Mouse (Mus musculus) heart, embryonic 10.5 days (tissue): ENCODE results near the gene Ttc8. TPM values are rescaled to one million over a fixed set of nuclear protein-coding genes. Genes with fewer than 3 reads are reported as not detected.

Experiments
- DNase-seq: peaks from one replicate; pipeline ENCODE4 v3.0.0-alpha.2; 2017; ENCODE audit warnings: low spot score
- H3K27ac ChIP-seq: fragments of 300-500 bp; sonication (generic); 2 replicates; pipeline ENCODE4 v1.5.1; 2016; ENCODE audit warnings: mild to moderate bottlenecking
- H3K27me3 ChIP-seq: fragments of 300-500 bp; sonication (generic); 2 replicates; pipeline ENCODE4 v1.6.1; 2016; ENCODE audit warnings: mild to moderate bottlenecking; ENCODE audit not compliant: poor library complexity, insufficient read depth, severe bottlenecking
- H3K36me3 ChIP-seq: fragments of 300-500 bp; sonication (generic); 2 replicates; pipeline ENCODE4 v1.6.1; 2016; ENCODE audit warnings: mild to moderate bottlenecking, moderate library complexity
- H3K4me1 ChIP-seq: fragments of 300-500 bp; sonication (generic); 2 replicates; pipeline ENCODE4 v1.6.1; 2016; ENCODE audit warnings: mild to moderate bottlenecking
- H3K4me3 ChIP-seq: fragments of 300-500 bp; sonication (generic); 2 replicates; pipeline ENCODE4 v1.5.1; 2016; ENCODE audit warnings: mild to moderate bottlenecking, moderate library complexity
- H3K9me3 ChIP-seq: fragments of 300-500 bp; sonication (generic); 2 replicates; pipeline ENCODE4 v1.6.1; 2016; ENCODE audit warnings: mild to moderate bottlenecking, moderate library complexity
- WGBS: fragments of 180-500 bp; shearing (Covaris S2); methylation state at CpG from one replicate; pipeline ENCODE4 v1.1.7; 2016; 5-methylcytosine and 5-hydroxymethylcytosine counted together
- polyA plus RNA-seq: library from polyadenylated mRNA; unstranded; fragments of >200 nt; fragmentation: Nextera tagmentation; extraction: Ambion mirVana; gene quantifications from 2 replicates; pipeline ENCODE4 v1.2.1, GENCODE M21; 2016

The Ttc8 gene
- polyA plus RNA-seq, 1 experiment from 2014 or later: 23.5 TPM

GRCm38 (mm10) chr12:98991076-98991829 lies 70.9 kb downstream of the Ttc8 start:
- Histone ChIP-seq H3K4me3 (no peak overlapping the region), H3K4me1 (no peaks in the 10 kb centered on the region), H3K27ac (no peak overlapping the region), H3K9me3 (no peaks in the 10 kb centered on the region), H3K27me3 (no peaks in the 10 kb centered on the region), H3K36me3 (no peaks in the 10 kb centered on the region)
- WGBS: 72% methylated on average over 2 of the region's 2 CpGs
- no peak for DNase-seq

GRCm38 (mm10) chr12:98991830-98992216 lies 71.4 kb downstream of the Ttc8 start:
- no peaks in the 10 kb centered on the region for H3K36me3 ChIP-seq
- WGBS: 82% methylated on average over 3 of the region's 3 CpGs

DNA sequence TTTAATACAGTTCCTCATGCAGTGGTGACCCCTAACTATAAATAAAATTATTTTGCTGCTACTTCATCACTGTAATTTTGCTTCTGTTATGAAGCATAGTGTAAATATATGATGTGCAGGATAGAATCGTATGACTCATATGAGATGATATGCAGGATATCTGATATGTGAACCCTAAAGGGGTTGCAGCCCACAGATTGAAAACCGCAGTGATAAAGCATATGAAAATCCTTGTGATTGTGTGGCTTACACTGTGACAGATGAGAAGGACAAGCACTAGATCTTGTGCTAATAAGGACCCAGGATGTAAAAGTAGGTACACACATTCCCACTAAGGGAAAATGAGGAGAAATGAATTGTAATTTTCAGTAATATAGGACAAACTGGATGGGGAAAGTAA lies 73.4 kb downstream of the Ttc8 start:
- H3K27me3 ChIP-seq: no peaks in the 10 kb centered on the region
- H3K9me3 ChIP-seq: no peaks in the 10 kb centered on the region
- no peak overlapping the region for H3K27ac ChIP-seq
- no peaks in the 10 kb centered on the region for H3K4me1 ChIP-seq
- WGBS: 87% methylated on average over 2 of the region's 2 CpGs
- H3K36me3 ChIP-seq: no peaks in the 10 kb centered on the region
- H3K4me3 ChIP-seq: no peak overlapping the region
- no peak for DNase-seq

More at GRCm38 (mm10) chr12:98991830-98992216, 71.4 kb downstream of the Ttc8 start:
- Histone ChIP-seq H3K9me3 (no peaks in the 10 kb centered on the region), H3K27ac (no peak overlapping the region), H3K4me1 (no peaks in the 10 kb centered on the region), H3K4me3 (no peak overlapping the region), H3K27me3 (no peaks in the 10 kb centered on the region)
- no peak for DNase-seq

- Histone ChIP-seq H3K4me3 (no peak overlapping the region), H3K27me3 (no peaks in the 10 kb centered on the region), H3K36me3 (no peaks in the 10 kb centered on the region), H3K4me1 (no peaks in the 10 kb centered on the region), H3K27ac (no peak overlapping the region), H3K9me3 (no peaks in the 10 kb centered on the region)
- 82% methylated on average over 3 of the region's 3 CpGs for WGBS
- no peak for DNase-seq
These were observed 74.0 kb downstream of the Ttc8 start for GRCm38 (mm10) chr12:98994366-98994765.

DNA sequence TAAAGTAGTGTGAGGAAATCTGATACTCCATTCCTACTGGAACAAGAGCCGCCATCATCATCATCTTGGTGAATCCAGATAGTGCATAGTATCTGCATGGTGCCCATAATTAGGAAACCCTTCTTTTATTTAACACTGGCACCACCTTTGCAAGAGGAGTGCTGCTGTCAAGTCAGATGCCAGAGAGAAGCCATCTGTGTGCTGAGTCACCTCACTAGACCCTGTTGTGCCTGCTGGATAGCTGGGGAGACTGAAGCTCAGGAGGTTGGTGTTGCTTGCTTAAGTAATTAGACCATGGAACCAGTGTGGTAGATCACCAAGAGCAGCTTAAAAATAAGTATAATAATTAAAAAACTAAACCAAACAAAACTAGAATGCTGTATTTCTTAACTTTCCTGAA lies 75.5 kb downstream of the Ttc8 start:
- H3K27ac ChIP-seq: no peak overlapping the region
- no peaks in the 10 kb centered on the region for H3K27me3 ChIP-seq
- H3K4me1 ChIP-seq: no peaks in the 10 kb centered on the region
- H3K4me3 ChIP-seq: no peak overlapping the region
- H3K9me3 ChIP-seq: no peaks in the 10 kb centered on the region
- 73% methylated on average over 1 of the region's 1 CpGs for WGBS
- DNase-seq: no peak
- no peaks in the 10 kb centered on the region for H3K36me3 ChIP-seq

GRCm38 (mm10) chr12:98996581-98996988 lies 76.2 kb downstream of the Ttc8 start:
- H3K4me3 ChIP-seq: no peak overlapping the region
- no peaks in the 10 kb centered on the region for H3K4me1 ChIP-seq
- WGBS: 41% methylated on average over 6 of the region's 6 CpGs
- no peak for DNase-seq
- no peak overlapping the region for H3K27ac ChIP-seq
- H3K27me3 ChIP-seq: no peaks in the 10 kb centered on the region
- H3K9me3 ChIP-seq: no peaks in the 10 kb centered on the region
- H3K36me3 ChIP-seq: no peaks in the 10 kb centered on the region

- Histone ChIP-seq H3K9me3 (no peaks in the 10 kb centered on the region), H3K4me3 (no peak overlapping the region), H3K27ac (no peak overlapping the region), H3K4me1 (no peaks in the 10 kb centered on the region), H3K36me3 (no peaks in the 10 kb centered on the region), H3K27me3 (no peaks in the 10 kb centered on the region)
- WGBS: 86% methylated on average over 5 of the region's 5 CpGs
- DNase-seq: no peak
These were observed 76.7 kb downstream of the Ttc8 start for GRCm38 (mm10) chr12:98997046-98997445.

DNA sequence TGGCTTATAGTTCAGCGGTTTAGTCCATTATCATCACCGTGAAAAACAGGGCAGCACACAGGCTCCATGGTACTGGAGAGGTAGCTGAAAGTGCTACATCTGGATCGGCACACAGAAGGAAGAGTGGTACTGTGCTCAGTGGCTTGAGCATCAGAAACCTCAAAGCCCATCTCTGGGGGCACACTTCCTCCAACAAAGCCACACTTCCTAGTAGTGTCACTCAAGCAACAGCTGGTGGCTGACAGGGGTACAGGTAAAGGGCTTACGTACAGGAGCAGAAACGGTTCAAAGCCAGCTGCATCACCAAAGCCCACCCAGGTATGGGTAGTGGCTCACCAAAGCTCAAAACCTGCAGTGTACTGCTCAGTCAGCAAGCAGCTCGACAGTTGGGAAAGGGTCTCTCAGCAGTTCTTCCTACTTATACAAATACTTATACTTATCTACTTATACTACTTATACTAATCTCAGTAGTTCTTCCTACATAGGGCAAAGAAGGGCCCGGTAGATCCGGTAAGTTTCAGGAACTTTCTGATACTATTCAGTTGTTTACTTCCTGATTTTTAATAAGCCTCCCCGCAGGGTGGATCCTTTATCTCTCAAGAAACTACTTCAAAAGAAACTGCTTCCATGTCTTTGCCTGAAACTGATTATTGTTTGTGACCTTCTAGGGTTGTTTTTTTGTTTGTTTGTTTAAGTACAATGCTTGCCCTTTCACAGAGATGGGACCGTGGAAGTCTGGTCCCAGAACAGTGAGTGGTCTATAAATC lies 78.5 kb downstream of the Ttc8 start:
- WGBS: 82% methylated on average over 10 of the region's 10 CpGs

GRCm38 (mm10) chr12:99000310-99000709 lies 79.9 kb downstream of the Ttc8 start:
- Histone ChIP-seq H3K27ac (no peak overlapping the region), H3K36me3 (no peaks in the 10 kb centered on the region), H3K9me3 (no peaks in the 10 kb centered on the region), H3K4me1 (no peaks in the 10 kb centered on the region), H3K4me3 (no peak overlapping the region), H3K27me3 (no peaks in the 10 kb centered on the region)
- DNase-seq: no peak
- 60% methylated on average over 2 of the region's 2 CpGs for WGBS

More for the DNA sequence above, 78.5 kb downstream of the Ttc8 start:
- no peak for DNase-seq
- H3K4me1 ChIP-seq: no peaks in the 10 kb centered on the region
- no peak overlapping the region for H3K27ac ChIP-seq
- H3K27me3 ChIP-seq: no peaks in the 10 kb centered on the region
- no peaks in the 10 kb centered on the region for H3K9me3 ChIP-seq
- no peaks in the 10 kb centered on the region for H3K36me3 ChIP-seq
- no peak overlapping the region for H3K4me3 ChIP-seq

GRCm38 (mm10) chr12:99003046-99003445 lies 82.7 kb downstream of the Ttc8 start:
- no peak for DNase-seq
- WGBS: 54% methylated on average over 4 of the region's 4 CpGs
- Histone ChIP-seq H3K4me3 (no peak overlapping the region), H3K9me3 (no peaks in the 10 kb centered on the region), H3K4me1 (no peaks in the 10 kb centered on the region), H3K36me3 (no peaks in the 10 kb centered on the region), H3K27ac (no peak overlapping the region), H3K27me3 (no peaks in the 10 kb centered on the region)

DNA sequence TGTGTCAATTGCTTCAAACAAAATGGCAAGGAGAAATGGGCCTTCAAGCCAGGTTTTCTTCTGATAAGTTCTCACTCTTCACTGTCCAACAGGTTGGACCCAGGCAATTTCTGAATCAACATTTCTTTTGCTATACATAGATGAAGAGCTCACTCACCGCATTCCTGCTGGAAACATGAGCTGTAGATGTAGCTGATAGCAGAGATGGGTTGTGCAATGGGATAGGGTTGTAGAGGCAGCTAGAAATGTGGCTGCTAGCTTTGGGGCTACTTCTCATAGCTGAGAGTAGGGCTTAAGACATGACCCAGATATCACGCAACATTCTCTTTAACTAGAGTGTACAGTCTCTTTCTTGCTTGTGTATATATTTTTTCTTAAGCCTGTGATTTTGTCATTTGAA lies 84.4 kb downstream of the Ttc8 start:
- 87% methylated on average over 2 of the region's 2 CpGs for WGBS
- Histone ChIP-seq H3K36me3 (no peaks in the 10 kb centered on the region), H3K27me3 (no peaks in the 10 kb centered on the region), H3K4me1 (no peaks in the 10 kb centered on the region), H3K4me3 (no peak overlapping the region), H3K27ac (no peak overlapping the region), H3K9me3 (no peaks in the 10 kb centered on the region)
- DNase-seq: no peak

GRCm38 (mm10) chr12:99008786-99009185 lies 88.4 kb downstream of the Ttc8 start:
- WGBS: 80% methylated on average over 1 of the region's 1 CpGs
- no peaks in the 10 kb centered on the region for H3K4me1 ChIP-seq
- no peaks in the 10 kb centered on the region for H3K27me3 ChIP-seq
- no peak for DNase-seq
- no peak overlapping the region for H3K27ac ChIP-seq
- H3K36me3 ChIP-seq: no peaks in the 10 kb centered on the region
- no peak overlapping the region for H3K4me3 ChIP-seq
- H3K9me3 ChIP-seq: no peaks in the 10 kb centered on the region

DNA sequence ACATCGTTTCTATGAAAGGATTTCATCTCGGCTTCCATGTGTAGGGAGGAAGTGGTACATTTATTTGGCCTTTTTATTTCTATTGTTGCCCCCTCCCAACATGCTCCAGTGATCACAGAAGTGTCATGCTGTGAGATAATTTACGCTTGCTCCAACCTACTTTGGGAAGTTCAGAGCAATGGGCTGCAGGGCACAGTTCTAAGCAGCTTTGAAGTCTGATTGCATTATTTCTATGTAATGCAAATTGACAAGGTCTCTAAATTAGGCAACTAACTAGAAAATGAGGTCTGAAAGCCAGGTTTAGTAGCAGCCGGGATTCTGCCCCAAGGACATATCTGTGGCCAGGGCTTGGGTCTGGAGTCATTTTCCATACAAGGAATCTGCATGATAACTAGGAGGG lies 89.1 kb downstream of the Ttc8 start:
- Histone ChIP-seq H3K4me3 (no peak overlapping the region), H3K27me3 (no peaks in the 10 kb centered on the region), H3K27ac (no peak overlapping the region), H3K9me3 (no peaks in the 10 kb centered on the region), H3K4me1 (no peaks in the 10 kb centered on the region), H3K36me3 (no peaks in the 10 kb centered on the region)
- WGBS: 67% methylated on average over 4 of the region's 4 CpGs
- no peak for DNase-seq
